Mouse (Mus musculus): ENCODE results near the gene Manbal. TPM values are rescaled to one million over a fixed set of nuclear protein-coding genes. Genes with fewer than 3 reads are reported as not detected.

Manbal gene
- polyA plus RNA-seq (2014; fragmentation: Illumina TruSeq; extraction: RNeasy Lipid Tissue Mini Kit (QIAGEN cat#74804)): 5.3 TPM

DNA sequence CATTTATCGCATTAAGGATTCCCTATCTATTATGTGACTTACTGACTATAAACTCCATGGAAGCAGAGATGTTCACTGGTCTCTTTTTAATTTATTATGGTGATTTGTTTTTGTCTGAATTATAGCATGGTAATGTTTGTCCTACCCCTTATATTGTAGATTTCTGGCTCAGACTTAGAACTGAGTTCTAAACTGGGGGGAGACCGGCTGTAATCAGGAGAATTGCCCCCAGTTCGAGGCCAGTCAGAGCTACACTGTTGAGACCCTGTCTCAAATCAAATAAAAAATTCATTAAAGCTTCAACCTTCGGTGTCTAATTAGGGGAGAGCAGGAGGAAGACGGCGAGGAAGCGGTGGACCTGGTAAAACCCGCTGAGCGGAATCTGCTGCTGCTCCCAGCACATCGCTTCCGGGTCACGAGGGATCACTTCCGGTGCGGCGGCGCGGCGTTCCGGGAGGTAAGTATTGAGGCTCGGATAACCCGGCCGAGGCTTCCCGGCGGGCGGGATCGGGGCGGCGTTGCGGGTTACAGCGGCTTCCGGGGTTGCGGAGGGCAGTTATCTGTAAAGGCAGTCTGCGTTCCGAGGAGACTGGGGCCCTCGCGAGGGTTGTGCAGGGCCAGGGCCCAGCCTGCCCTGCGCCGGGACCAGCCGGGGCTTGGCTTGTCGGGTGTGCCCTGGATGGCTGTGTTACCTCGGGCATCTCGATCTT is at the start of gene Manbal:
Manbal (plus strand) TSS at position 411 of the 710 bp plus-strand sequence.

DNA sequence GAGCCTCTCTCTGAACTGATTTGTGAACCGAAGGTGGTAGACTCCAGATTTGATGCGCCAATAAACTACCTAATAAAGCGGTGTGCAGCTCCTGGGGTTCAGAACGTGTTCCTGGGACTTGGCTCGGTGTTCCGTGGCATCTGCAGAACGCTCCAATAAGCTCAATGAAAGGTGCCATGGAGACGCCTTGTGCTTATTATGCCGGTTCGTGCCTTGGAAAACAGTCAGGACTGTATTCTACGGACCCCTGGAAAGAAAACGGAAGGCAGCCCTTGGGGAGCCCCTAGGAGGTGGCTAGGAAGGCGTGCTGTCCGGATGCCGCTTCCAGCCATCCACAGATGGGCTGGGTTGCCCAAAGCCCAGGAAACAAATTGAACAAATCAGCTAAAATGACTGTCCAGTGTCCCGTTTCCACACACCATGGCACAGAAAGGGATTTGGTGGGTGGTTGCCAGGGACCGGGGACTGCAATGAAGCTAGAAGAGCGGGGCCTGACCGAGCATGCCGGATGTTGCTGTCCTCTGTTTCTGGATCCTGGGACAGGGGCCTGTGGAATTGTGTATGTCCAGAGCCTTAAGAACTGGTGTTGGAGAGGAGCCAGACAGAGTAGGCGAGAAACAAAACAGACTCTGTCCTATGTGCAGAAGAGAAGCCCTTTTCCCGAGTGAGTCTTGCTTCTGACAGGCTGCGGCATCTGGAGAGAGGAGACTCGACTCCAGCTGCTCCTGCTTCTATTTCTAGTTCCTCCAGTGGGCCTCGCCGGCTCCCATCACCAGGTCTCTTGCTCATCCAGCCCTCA is 19.8 kb upstream of the Manbal start, which contains the start of gene Ghrh:
Ghrh (minus strand) TSS at position 146 of the 799 bp plus-strand sequence.

DNA sequence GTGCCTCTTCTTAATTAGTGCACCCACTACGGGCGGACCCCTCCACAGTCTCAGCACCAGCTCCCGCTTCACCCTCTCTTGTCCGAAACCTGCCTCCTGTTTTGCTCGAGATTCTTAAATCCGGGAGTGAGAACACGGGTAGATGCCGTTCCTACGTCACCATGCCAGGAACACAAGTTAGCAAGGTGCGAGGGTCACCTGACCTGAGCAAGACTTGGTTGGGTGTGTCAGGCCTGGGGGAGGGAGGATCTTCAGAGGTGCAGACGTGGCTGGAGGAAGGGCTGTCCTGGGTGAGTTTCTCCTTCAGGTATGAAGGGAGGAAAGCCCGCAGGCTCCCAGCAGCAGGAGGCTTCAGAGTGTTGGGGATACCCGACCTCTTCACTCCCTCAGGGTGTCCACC is 50.8 kb downstream of the Manbal start, which contains the start of gene Src:
Src (plus strand) TSS at position 239 of the 400 bp plus-strand sequence.

Other genes with a start within 250 kb of the Manbal start
- gene Samhd1, start 232.3 kb upstream of the Manbal start, polyA plus RNA-seq (2014; fragmentation: Illumina TruSeq; extraction: RNeasy Lipid Tissue Mini Kit (QIAGEN cat#74804)): 142 TPM
- 44.8 TPM for gene Rbl1, start 163.1 kb upstream of the Manbal start, polyA plus RNA-seq (2014; fragmentation: Illumina TruSeq; extraction: RNeasy Lipid Tissue Mini Kit (QIAGEN cat#74804))
- gene Rpn2, start 88.6 kb upstream of the Manbal start, polyA plus RNA-seq (2014; fragmentation: Illumina TruSeq; extraction: RNeasy Lipid Tissue Mini Kit (QIAGEN cat#74804)): 371 TPM
- gene Mroh8, start 88.0 kb upstream of the Manbal start, polyA plus RNA-seq (2014; fragmentation: Illumina TruSeq; extraction: RNeasy Lipid Tissue Mini Kit (QIAGEN cat#74804)): 0.31 TPM
- not detected for gene Ghrh, start 20.1 kb upstream of the Manbal start, polyA plus RNA-seq (2014; fragmentation: Illumina TruSeq; extraction: RNeasy Lipid Tissue Mini Kit (QIAGEN cat#74804))
- 1.7 TPM for gene Src, start 50.9 kb downstream of the Manbal start, polyA plus RNA-seq (2014; fragmentation: Illumina TruSeq; extraction: RNeasy Lipid Tissue Mini Kit (QIAGEN cat#74804))
- gene Nnat, start 192.5 kb downstream of the Manbal start, polyA plus RNA-seq (2014; fragmentation: Illumina TruSeq; extraction: RNeasy Lipid Tissue Mini Kit (QIAGEN cat#74804)): 34.3 TPM
- 32.6 TPM for gene Blcap, start 203.7 kb downstream of the Manbal start, polyA plus RNA-seq (2014; fragmentation: Illumina TruSeq; extraction: RNeasy Lipid Tissue Mini Kit (QIAGEN cat#74804))